Mouse (Mus musculus): ENCODE measurements around the gene Ifnab.

Ifnab gene

GRCm38 (mm10) chr4:88691259-88691658, at the start of gene Ifnab:
Gene Ifnab (minus strand): TSS chr4:88691359.
- no peak for DNase-seq (ENCODE audit: low spot score)

GRCm38 (mm10) chr4:88739036-88739435, 47.9 kb upstream of the Ifnab start:
- no peak for DNase-seq (ENCODE audit: low spot score)

GRCm38 (mm10) chr4:88738480-88738879, 47.3 kb upstream of the Ifnab start:
- peak; percentile 76 for DNase-seq (ENCODE audit: low spot score)

- DNase-seq (ENCODE audit: low spot score), result peak; percentile 53
Measured at GRCm38 (mm10) chr4:88727324-88727723, 36.2 kb upstream of the Ifnab start.

- DNase-seq (ENCODE audit: low spot score), result no peak
Measured at GRCm38 (mm10) chr4:88726727-88727126, 35.6 kb upstream of the Ifnab start.

GRCm38 (mm10) chr4:88723497-88724090, 32.4 kb upstream of the Ifnab start:
- peak; percentile 23 for DNase-seq (ENCODE audit: low spot score)

- peak; percentile 91 for DNase-seq (ENCODE audit: low spot score)
Measured at GRCm38 (mm10) chr4:88721791-88722721, 30.9 kb upstream of the Ifnab start, which contains the start of the genes Gm26566 and Klhl9. Gene Gm26566 (plus strand): TSS chr4:88721805. Gene Klhl9 (minus strand): TSS chr4:88722465.

GRCm38 (mm10) chr4:88718715-88719114, 27.6 kb upstream of the Ifnab start:
- no peak for DNase-seq (ENCODE audit: low spot score)

GRCm38 (mm10) chr4:88715059-88715458, 23.9 kb upstream of the Ifnab start:
- DNase-seq (ENCODE audit: low spot score), result no peak

- DNase-seq (ENCODE audit: low spot score), result no peak
Measured at GRCm38 (mm10) chr4:88714281-88714680, 23.1 kb upstream of the Ifnab start.

GRCm38 (mm10) chr4:88707128-88707826, 16.1 kb upstream of the Ifnab start:
- DNase-seq (ENCODE audit: low spot score), result no peak

GRCm38 (mm10) chr4:88705924-88706323, 14.8 kb upstream of the Ifnab start:
- peak; percentile 36 for DNase-seq (ENCODE audit: low spot score)

GRCm38 (mm10) chr4:88699301-88699700, 8.1 kb upstream of the Ifnab start:
- DNase-seq (ENCODE audit: low spot score), result no peak

- no peak for DNase-seq (ENCODE audit: low spot score)
Measured at GRCm38 (mm10) chr4:88698781-88699180, 7.6 kb upstream of the Ifnab start.

- DNase-seq (ENCODE audit: low spot score), result no peak
Measured at GRCm38 (mm10) chr4:88697753-88698152, 6.6 kb upstream of the Ifnab start.

- no peak for DNase-seq (ENCODE audit: low spot score)
Measured at GRCm38 (mm10) chr4:88697108-88697507, 5.9 kb upstream of the Ifnab start.

GRCm38 (mm10) chr4:88696237-88696884, 5.2 kb upstream of the Ifnab start:
- peak; percentile 83 for DNase-seq (ENCODE audit: low spot score)

- no peak for DNase-seq (ENCODE audit: low spot score)
Measured at GRCm38 (mm10) chr4:88693392-88693791, 2.2 kb upstream of the Ifnab start.

GRCm38 (mm10) chr4:88692537-88692936, 1.4 kb upstream of the Ifnab start:
- no peak for DNase-seq (ENCODE audit: low spot score)

GRCm38 (mm10) chr4:88683812-88684211, 7.3 kb downstream of the Ifnab start, which contains the start of gene Ifna2:
Gene Ifna2 (minus strand): TSS chr4:88683912.
- DNase-seq (ENCODE audit: low spot score), result no peak

GRCm38 (mm10) chr4:88681353-88681752, 9.8 kb downstream of the Ifnab start:
- DNase-seq (ENCODE audit: low spot score), result no peak

GRCm38 (mm10) chr4:88680362-88680761, 10.8 kb downstream of the Ifnab start:
- no peak for DNase-seq (ENCODE audit: low spot score)
